Mouse (Mus musculus) kidney, adult 8-10 months (tissue): Measurements from ENCODE around the gene Bcl2l14.

Source experiments
- DNase-seq, 2 experiments: peaks; one replicate each; pipeline ENCODE4 v3.0.0; 2022

Gene Bcl2l14

GRCm38 (mm10) chr6:134396018-134396417 lies at the start of gene Bcl2l14:
Gene Bcl2l14 (plus strand): TSS chr6:134396318.
- DNase-seq = no peak

- DNase-seq = no peak
These were observed 47.5 kb upstream of the Bcl2l14 start for GRCm38 (mm10) chr6:134348526-134349067.

- DNase-seq = no peak
These were observed 43.2 kb upstream of the Bcl2l14 start for GRCm38 (mm10) chr6:134352881-134353280.

DNA sequence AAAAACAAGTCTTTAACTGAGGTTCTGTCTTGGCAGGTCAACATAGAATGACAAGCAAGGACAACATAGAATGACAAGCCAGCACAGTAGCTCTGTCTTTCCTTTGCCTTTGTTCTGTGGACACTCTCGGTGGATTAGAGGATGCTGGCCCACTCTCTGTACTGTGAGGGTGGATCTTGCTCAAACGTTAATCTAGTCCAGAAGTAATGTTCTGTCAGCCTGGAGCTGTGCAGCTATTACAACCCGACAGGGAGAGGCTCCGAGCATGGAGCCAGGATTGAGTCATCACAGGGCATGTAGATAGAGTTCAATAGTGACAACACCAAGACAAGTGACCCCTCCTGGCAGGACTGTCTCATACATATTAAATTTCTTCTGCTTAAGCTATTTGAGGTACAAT lies 42.4 kb upstream of the Bcl2l14 start:
- no peak for DNase-seq

- no peak for DNase-seq
These were observed 38.5 kb upstream of the Bcl2l14 start for GRCm38 (mm10) chr6:134357570-134357969.

- DNase-seq = no peak
These were observed 36.0 kb upstream of the Bcl2l14 start for GRCm38 (mm10) chr6:134360079-134360478.

GRCm38 (mm10) chr6:134364644-134365043 lies 31.5 kb upstream of the Bcl2l14 start:
- DNase-seq = no peak

DNA sequence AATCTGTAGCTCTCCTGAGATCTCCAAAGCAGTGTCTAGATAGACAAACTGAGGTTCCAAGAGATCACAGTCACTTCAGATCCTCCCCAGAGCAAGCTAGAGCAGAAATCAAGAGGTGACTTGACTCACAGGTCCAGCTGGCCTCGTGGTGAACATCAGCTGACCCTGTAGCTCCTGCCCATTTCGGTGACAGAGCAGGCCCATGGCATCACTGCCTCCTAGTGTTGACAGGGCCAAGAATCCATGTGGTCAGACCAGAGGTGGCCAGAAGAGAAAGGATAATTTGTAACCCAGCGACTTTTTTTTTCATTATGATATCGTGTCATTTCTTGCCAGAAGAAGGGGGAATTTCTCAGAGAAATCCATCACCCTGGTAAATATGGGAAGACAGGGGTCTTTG lies 30.2 kb upstream of the Bcl2l14 start:
- DNase-seq = no peak

GRCm38 (mm10) chr6:134366366-134367351 lies 29.5 kb upstream of the Bcl2l14 start:
- DNase-seq = peak in 1 of 2 experiments; percentile 5

DNA sequence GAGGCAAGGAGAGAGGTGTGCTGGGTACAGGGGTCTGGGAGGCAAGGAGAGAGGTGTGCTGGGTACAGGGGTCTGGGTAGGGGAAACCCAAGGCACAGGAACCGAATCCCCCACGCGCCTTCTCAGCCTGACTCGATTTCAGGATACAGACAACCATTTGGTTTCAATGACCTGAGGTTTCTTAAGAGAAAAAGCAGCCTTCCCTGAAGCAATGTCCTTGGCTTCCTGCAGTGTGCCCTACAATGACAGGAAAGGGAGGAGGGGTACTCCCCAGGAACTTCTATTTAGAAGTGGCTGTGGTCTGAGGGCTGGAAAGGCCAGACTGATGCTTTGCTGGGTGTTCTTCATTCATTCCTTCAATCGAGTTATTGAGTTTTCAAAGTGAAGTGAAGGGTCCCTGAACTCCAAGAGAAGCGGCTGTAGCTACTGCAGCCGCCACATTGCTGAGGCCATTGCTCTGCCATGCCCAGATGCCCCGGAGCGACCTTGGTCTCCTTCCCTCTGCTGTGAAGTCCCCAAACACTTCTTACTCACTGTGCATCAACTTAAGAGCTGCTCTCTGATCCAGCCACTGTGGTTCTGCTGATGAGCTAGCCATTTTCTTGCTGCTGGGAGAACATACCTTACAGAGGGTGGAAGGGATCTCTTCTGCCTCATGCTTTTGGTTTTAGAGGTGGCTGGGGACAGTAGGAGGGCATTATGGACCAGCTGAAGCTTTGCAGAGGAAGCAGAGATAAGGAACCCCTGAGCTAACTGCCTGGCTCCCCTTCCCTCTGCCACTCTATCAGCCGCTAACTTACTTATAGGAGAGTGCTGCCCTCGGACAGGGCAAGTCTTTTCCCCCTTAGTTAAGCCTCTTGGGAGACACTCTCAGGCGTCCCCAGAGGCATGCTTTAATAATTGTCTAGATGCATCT lies 28.5 kb upstream of the Bcl2l14 start:
- DNase-seq = no peak

DNA sequence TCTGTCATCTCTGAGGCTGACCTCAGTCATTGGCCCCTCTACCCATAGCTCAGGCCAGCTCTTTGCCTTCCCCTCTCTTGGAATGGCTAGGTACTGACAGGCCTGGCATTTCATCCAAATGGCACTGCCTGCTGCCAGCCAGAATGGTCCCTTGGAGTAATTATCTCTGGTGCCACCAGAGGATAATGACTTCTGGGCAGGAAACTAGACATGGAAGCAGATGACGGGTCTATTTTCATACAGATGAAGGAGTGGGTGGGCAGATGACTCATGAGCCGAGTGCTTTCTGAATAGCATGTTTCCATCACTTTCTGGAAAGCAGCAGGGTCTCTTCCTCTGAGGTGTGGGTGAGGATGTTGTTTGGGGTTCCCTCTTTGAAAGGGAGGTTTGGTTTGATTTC lies 23.2 kb upstream of the Bcl2l14 start:
- no peak for DNase-seq

DNA sequence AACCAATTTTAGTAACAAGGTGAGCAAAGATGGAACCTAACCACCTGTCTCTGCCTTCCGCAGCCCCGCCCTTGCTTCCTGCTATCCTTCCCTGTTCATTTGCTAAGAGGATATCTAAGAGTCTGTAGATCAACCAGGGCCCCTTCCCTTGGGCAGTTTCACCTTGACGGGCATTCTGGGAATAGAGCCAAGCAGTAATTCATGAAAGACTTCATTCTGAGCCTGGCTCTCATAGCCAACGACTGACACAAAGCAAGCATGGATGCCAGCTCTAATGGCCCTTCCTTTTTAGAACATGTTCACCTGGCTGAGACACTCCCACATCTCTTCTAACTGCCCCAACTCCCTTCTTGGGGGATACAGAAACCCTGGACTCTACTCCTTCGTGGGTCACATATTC lies 18.9 kb upstream of the Bcl2l14 start:
- no peak for DNase-seq

- no peak for DNase-seq
These were observed 18.3 kb upstream of the Bcl2l14 start for GRCm38 (mm10) chr6:134377856-134378255.

- DNase-seq = no peak
These were observed 14.7 kb upstream of the Bcl2l14 start for GRCm38 (mm10) chr6:134381462-134381861.

GRCm38 (mm10) chr6:134385931-134386330 lies 10.2 kb upstream of the Bcl2l14 start:
- no peak for DNase-seq

- no peak for DNase-seq
These were observed 8.7 kb upstream of the Bcl2l14 start for GRCm38 (mm10) chr6:134387396-134387795.

DNA sequence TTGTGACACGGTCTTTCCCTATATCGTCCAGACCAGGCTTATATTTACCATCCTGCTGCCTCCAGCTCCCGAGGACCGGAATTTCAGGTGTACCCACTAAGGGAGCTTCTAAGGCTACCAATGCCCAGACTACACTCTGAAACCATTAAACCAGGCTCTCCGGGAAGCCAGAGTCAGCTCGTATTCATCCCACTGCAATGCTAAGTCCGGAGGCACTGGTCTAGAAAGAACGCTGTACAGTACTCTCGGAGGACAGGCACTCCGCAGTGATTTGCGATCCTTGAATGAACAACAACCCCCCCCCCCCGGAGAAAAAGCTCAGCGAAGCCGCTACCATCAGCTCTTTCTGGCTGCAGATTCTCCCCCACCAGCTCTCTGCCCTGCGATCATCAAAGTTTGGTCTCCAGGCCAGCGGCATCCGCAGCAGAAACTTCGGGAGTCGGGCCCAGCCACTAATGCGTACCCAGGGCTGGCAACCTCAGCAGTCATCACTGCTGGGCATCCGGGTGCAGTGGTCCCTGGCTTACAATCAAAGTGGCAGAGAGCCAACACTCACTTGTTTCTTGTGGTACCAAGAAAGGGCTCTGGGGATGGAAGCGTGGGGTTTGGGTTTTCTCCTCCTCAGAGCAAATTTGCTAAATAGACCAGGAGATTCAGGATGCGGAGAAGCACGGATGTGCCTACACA lies 7.6 kb upstream of the Bcl2l14 start:
- DNase-seq = no peak

GRCm38 (mm10) chr6:134389248-134389891 lies 6.7 kb upstream of the Bcl2l14 start:
- DNase-seq = peak; percentile 46 to 84

DNA sequence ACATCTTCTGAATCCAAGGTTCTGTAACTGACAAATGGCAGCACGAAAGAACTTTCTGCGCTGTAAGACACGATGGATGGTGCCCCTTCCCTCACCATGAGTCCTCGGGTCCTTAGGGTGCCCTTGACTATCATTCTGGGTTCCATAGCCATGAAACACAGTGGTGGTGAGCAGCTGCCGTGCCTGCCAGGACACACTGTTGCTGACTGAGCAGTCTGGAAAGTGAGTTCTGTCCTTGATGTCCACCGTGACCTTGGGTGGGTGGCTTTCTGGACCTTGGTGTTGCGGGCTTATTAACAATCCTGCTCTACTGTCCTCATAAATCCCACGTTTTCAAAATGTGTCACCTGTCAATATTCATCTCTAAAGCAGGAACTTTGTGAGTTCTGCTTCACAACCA lies 6.2 kb upstream of the Bcl2l14 start:
- DNase-seq = no peak

DNA sequence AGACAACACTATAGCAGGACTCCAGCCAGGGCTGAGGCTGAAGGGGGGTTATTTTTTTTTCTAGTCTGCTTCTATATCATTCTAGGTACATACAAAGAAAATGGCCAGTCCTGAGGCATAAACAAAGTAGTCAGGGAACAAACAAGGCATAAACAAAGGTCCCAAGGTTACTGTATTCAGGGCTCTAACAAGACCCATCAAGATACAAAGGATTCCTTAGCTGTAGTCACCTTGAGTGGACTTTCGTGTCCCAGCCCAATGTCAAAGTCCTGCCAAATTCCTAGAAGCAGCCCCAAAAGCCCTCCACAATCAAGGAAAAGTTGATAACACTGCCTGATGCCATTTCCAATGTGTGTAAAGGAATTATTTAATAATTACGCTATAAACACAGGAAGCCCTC lies 5.3 kb upstream of the Bcl2l14 start:
- DNase-seq = no peak

- DNase-seq = peak; percentile 19 to 69
These were observed 7.0 kb downstream of the Bcl2l14 start for GRCm38 (mm10) chr6:134402914-134403683.
